Mouse (Mus musculus): ENCODE measurements around the gene Olfr1393. TPM values are rescaled to one million over a fixed set of nuclear protein-coding genes. Genes with fewer than 3 reads are reported as not detected.

The Olfr1393 gene
- polyA plus RNA-seq, 1 experiment = not detected

DNA sequence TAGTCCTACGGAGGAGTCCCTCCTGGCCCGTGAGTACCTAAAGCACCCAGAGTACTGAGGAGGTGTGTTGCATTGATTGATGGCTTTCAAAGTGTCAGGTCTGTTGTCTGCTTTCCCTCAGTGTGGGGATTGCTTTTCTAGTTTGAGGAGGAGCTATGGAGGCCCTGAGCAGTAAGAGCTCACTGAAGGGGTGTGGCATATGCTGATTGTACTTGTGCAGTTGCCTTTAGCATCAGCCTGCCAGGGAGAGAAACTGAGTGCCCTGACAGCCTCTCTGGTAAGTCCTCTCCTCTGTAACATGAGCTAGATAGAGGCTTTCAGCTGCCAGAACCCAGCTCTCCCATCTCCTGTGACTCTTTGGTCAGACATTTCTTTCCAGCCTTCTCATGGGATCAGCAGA is 30.8 kb upstream of the Olfr1393 start:
- Histone ChIP-seq H3K79me2 (ENCODE audit: control insufficient read depth, insufficient read depth) (peaks cover 17% of the 10 kb centered on the region), H3K27me3 (ENCODE audit: control insufficient read depth, insufficient read depth, insufficient read length) (no peaks in the 10 kb centered on the region), H3K4me3 (no peak overlapping the region), H3ac (ENCODE audit: control insufficient read depth, insufficient read length) (no peak overlapping the region), H3K36me3 (ENCODE audit: control insufficient read depth, insufficient read depth) (no peaks in the 10 kb centered on the region), H3K4me2 (ENCODE audit: low read depth) (peak overlapping the region; percentile 58)
- TF ChIP-seq TCF12 (IDR thresholded peaks at IDR 0.05; ENCODE audit: insufficient read depth, poor library complexity, severe bottlenecking) = no peak
- TF ChIP-seq TCF3 (IDR thresholded peaks at IDR 0.05; ENCODE audit: insufficient read length, low read depth) = no peak
- no peak for TF ChIP-seq REST (IDR thresholded peaks at IDR 0.05; ENCODE audit: insufficient read depth, insufficient read length)
- TF ChIP-seq MYOD1 (IDR thresholded peaks at IDR 0.05; ENCODE audit: control insufficient read depth in 1 of 3, insufficient read length in 2 of 3, low read depth in 2 of 3) = no peak
- no peak for TF ChIP-seq POLR2AphosphoS2 (IDR thresholded peaks at IDR 0.05; ENCODE audit: insufficient read length, low read depth)
- no peak for TF ChIP-seq CEBPB (IDR thresholded peaks at IDR 0.05; ENCODE audit: insufficient read depth, poor library complexity, severe bottlenecking)
- no peak for TF ChIP-seq MAX (IDR thresholded peaks at IDR 0.05; ENCODE audit: low read depth)
- TF ChIP-seq POLR2A (IDR thresholded peaks at IDR 0.05; ENCODE audit: insufficient read length, low read depth) = no peak

DNA sequence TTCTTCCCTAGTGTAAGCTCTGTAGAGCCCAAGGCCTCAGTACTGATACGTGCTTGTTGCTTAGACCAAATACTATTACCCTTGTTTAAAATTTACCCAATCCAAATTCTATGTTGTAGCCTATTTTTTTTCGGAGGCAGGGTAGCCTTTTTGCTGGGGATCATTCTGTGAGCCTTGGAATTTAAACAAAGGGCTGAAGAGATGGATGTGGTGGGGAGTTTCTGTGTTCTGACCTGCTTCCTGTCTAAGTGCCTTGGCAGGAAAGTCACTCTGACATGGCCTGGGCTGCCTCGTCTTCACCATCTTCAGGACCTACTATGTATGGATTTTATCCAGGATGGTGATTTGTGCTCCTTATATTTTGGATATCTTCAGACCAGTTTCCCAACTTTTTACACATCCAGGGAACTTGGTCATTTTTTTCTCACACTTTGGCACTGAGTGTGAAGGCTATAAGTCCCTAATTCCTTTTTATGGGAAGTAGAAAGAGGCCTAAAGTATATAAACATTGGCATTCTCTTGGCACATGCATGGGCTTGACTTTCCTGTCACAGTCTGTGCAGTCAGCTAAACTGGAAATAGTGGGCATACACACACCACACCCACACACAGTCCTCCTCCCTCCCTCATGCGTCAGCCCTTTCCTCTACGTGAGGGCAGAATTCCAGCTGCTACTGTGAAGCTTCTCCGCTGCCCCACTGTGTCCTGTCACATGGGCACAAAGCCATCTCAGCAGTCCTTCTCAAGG is 29.7 kb upstream of the Olfr1393 start:
- Histone ChIP-seq H3K4me2 (ENCODE audit: low read depth) (peak overlapping the region; percentile 83), H3K27me3 (ENCODE audit: control insufficient read depth, insufficient read depth, insufficient read length) (no peaks in the 10 kb centered on the region), H3K4me3 (no peak overlapping the region)

DNA sequence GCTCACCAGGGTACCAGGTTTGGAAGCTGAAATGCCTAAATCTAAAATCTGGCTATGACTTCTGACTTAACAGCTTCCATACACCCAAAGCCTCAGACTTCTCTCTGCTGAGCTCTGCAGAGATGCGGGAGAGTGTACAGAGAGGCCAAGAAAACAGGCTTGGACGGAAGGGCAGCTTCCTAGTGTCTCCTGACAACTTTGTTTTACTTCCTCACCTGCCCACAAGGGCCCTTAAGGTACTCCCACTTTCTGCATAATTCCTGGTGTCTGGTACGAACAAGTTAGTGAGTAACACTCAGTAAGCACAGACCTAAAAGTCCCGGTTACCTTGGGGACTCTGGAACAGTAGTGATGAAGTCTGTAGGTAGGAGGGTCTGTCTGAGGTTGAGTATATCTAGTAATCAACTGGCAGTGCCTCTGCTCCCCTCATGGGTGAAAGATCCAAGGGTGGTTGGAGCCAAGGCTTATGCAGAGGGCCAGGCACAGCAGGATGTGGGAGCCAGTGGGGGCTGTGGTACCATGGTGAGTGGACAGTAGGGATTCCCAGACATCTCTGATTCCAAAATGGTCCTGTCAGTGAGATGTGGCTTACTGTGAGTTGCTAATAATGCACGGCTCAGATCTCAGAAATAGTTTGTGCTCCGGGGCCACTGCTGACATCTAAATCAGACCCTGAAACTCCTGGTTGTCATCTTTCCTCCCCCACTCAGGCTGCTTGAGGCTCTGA is 29.0 kb upstream of the Olfr1393 start:
- Histone ChIP-seq H3ac (ENCODE audit: control insufficient read depth, insufficient read length) (no peak overlapping the region), H3K79me2 (ENCODE audit: control insufficient read depth, insufficient read depth) (peaks cover 24% of the 10 kb centered on the region), H3K4me3 (peak overlapping the region; percentile 55), H3K36me3 (ENCODE audit: control insufficient read depth, insufficient read depth) (no peaks in the 10 kb centered on the region), H3K27me3 (ENCODE audit: control insufficient read depth, insufficient read depth, insufficient read length) (no peaks in the 10 kb centered on the region), H3K4me2 (ENCODE audit: low read depth) (peak overlapping the region; percentile 83)
- TF ChIP-seq SRF (IDR thresholded peaks at IDR 0.05; ENCODE audit: control insufficient read depth, insufficient read length, low read depth) = no peak
- TF ChIP-seq MYOD1 (IDR thresholded peaks at IDR 0.05; ENCODE audit: control insufficient read depth in 1 of 3, insufficient read length in 2 of 3, low read depth in 2 of 3) = no peak
- no peak for TF ChIP-seq USF1 (IDR thresholded peaks at IDR 0.05; ENCODE audit: low read depth)
- no peak for TF ChIP-seq E2F4 (IDR thresholded peaks at IDR 0.05; ENCODE audit: insufficient read depth)
- no peak for TF ChIP-seq POLR2A (IDR thresholded peaks at IDR 0.05; ENCODE audit: insufficient read length, low read depth)
- no peak for TF ChIP-seq REST (IDR thresholded peaks at IDR 0.05; ENCODE audit: insufficient read depth, insufficient read length)
- TF ChIP-seq POLR2AphosphoS2 (IDR thresholded peaks at IDR 0.05; ENCODE audit: insufficient read length, low read depth) = no peak
- no peak for TF ChIP-seq MAX (IDR thresholded peaks at IDR 0.05; ENCODE audit: low read depth)
- TF ChIP-seq TCF12 (IDR thresholded peaks at IDR 0.05; ENCODE audit: insufficient read depth, poor library complexity, severe bottlenecking) = no peak
- TF ChIP-seq MYOG (IDR thresholded peaks at IDR 0.05; ENCODE audit: control insufficient read depth in 1 of 3, insufficient read depth in 1 of 3, insufficient read length in 2 of 3, low read depth in 2 of 3) = no peak
- TF ChIP-seq TCF3 (IDR thresholded peaks at IDR 0.05; ENCODE audit: insufficient read length, low read depth) = no peak
- no peak for TF ChIP-seq CEBPB (IDR thresholded peaks at IDR 0.05; ENCODE audit: insufficient read depth, poor library complexity, severe bottlenecking)

More for the DNA sequence above, 29.7 kb upstream of the Olfr1393 start:
- TF ChIP-seq POLR2A (IDR thresholded peaks at IDR 0.05; ENCODE audit: insufficient read length, low read depth) (no peak), MYOG (IDR thresholded peaks at IDR 0.05; ENCODE audit: control insufficient read depth in 1 of 3, insufficient read depth in 1 of 3, insufficient read length in 2 of 3, low read depth in 2 of 3) (no peak), E2F4 (IDR thresholded peaks at IDR 0.05; ENCODE audit: insufficient read depth) (no peak), TCF12 (IDR thresholded peaks at IDR 0.05; ENCODE audit: insufficient read depth, poor library complexity, severe bottlenecking) (no peak), POLR2AphosphoS2 (IDR thresholded peaks at IDR 0.05; ENCODE audit: insufficient read length, low read depth) (no peak), MAX (IDR thresholded peaks at IDR 0.05; ENCODE audit: low read depth) (no peak), MYOD1 (IDR thresholded peaks at IDR 0.05; ENCODE audit: control insufficient read depth in 1 of 3, insufficient read length in 2 of 3, low read depth in 2 of 3) (no peak), TCF3 (IDR thresholded peaks at IDR 0.05; ENCODE audit: insufficient read length, low read depth) (no peak), CEBPB (IDR thresholded peaks at IDR 0.05; ENCODE audit: insufficient read depth, poor library complexity, severe bottlenecking) (no peak)
- Histone ChIP-seq H3ac (ENCODE audit: control insufficient read depth, insufficient read length) (no peak overlapping the region), H3K79me2 (ENCODE audit: control insufficient read depth, insufficient read depth) (peaks cover 24% of the 10 kb centered on the region), H3K36me3 (ENCODE audit: control insufficient read depth, insufficient read depth) (no peaks in the 10 kb centered on the region)

DNA sequence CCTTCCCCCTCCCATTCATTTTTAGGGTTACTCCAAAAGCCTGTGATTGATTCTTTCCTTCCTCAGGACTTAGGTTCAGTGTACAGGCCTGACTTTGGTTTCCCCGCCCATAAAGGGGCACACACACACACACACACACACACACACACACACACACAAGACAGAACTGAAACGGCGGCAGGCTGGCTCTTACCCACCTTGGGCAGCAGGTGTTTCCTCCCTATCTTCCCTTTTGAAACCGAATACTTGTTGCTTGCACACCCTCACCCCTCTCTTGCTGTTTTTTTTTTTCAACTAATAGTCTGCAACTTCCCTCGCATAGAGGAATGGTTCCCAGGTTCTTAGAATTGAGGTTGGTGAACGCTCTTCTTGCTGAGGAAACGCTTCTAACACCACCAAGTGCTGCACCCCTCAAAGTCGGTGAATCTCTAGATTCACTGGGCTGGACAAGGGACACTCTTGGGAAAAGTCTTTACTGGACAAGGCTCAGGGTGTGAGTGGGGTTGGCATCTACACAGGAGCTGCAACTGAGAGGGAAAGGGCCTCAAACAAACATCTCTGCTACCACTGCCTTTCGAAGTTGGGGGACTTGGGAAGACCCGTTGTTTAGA is 28.2 kb upstream of the Olfr1393 start:
- peak overlapping the region; percentile 29 for H3ac ChIP-seq (ENCODE audit: control insufficient read depth, insufficient read length)
- no peaks in the 10 kb centered on the region for H3K36me3 ChIP-seq (ENCODE audit: control insufficient read depth, insufficient read depth)
- peak overlapping the region; percentile 55 for H3K4me3 ChIP-seq
- no peaks in the 10 kb centered on the region for H3K27me3 ChIP-seq (ENCODE audit: control insufficient read depth, insufficient read depth, insufficient read length)
- peak overlapping the region; percentile 83 for H3K4me2 ChIP-seq (ENCODE audit: low read depth)
- H3K79me2 ChIP-seq (ENCODE audit: control insufficient read depth, insufficient read depth) = peaks cover 24% of the 10 kb centered on the region
- no peak for TF ChIP-seq POLR2A (IDR thresholded peaks at IDR 0.05; ENCODE audit: insufficient read length, low read depth)
- TF ChIP-seq MYOD1 (IDR thresholded peaks at IDR 0.05; ENCODE audit: control insufficient read depth in 1 of 3, insufficient read length in 2 of 3, low read depth in 2 of 3) = no peak

All from myocyte (in vitro differentiated cells).